Mouse (Mus musculus) limb, embryonic 11.5 days (tissue): ENCODE measurements around the gene Cd63. TPM values are rescaled to one million over a fixed set of nuclear protein-coding genes. Genes with fewer than 3 reads are reported as not detected.

ENCODE experiments used
- ATAC-seq: fragments of 200-750 bp; cut with Nextera tagmentation; 2 replicates; pipeline ENCODE4 v1.8.0; 2017; ENCODE audit warnings: low read depth; ENCODE audit not compliant: insufficient number of reproducible peaks, low FRiP score, low TSS enrichment
- DNase-seq: peaks from one replicate; pipeline ENCODE4 v3.0.0-alpha.2; 2015; ENCODE audit warnings: low spot score
- H3K27ac ChIP-seq: fragments of 300-500 bp; sonication (generic); replicated peaks from 2 replicates; pipeline ENCODE4 v1.5.1; 2014; ENCODE audit warnings: low read depth, mild to moderate bottlenecking, low read length
- H3K27me3 ChIP-seq: fragments of 300-500 bp; sonication (generic); 2 replicates; pipeline ENCODE4 v1.6.1; 2014; ENCODE audit warnings: mild to moderate bottlenecking, low read length, mixed read lengths; ENCODE audit not compliant: control insufficient read depth, insufficient read depth
- H3K36me3 ChIP-seq: fragments of 300-500 bp; sonication (generic); 2 replicates; pipeline ENCODE4 v1.6.1; 2014; ENCODE audit warnings: mild to moderate bottlenecking, low read length, moderate library complexity, mixed read lengths; ENCODE audit not compliant: control insufficient read depth, insufficient read depth
- H3K4me1 ChIP-seq: fragments of 300-500 bp; sonication (generic); 2 replicates; pipeline ENCODE4 v1.6.1; 2014; ENCODE audit warnings: low read length, mixed read lengths; ENCODE audit not compliant: control insufficient read depth, insufficient read depth
- H3K4me2 ChIP-seq: fragments of 300-500 bp; sonication (generic); 2 replicates; pipeline ENCODE4 v1.6.1; 2014; ENCODE audit warnings: low read depth, mild to moderate bottlenecking, moderate library complexity; ENCODE audit not compliant: severe bottlenecking
- H3K4me3 ChIP-seq: fragments of 300-500 bp; sonication (generic); 2 replicates; pipeline ENCODE4 v1.5.1; 2014; ENCODE audit warnings: low read depth, low read length
- H3K9ac ChIP-seq: fragments of 300-500 bp; sonication (generic); 2 replicates; pipeline ENCODE4 v1.6.1; 2014; ENCODE audit warnings: mild to moderate bottlenecking, low read length
- H3K9me3 ChIP-seq: fragments of 300-500 bp; sonication (generic); 2 replicates; pipeline ENCODE4 v1.6.1; 2016; ENCODE audit warnings: low read length; ENCODE audit not compliant: control insufficient read depth
- WGBS: fragments of 180-500 bp; shearing (Covaris S2); extraction: QIAGEN DNeasy Blood & Tissue Kit; methylation state at CpG from one replicate; pipeline ENCODE4 v1.1.7; 2014; 5-methylcytosine and 5-hydroxymethylcytosine counted together
- polyA plus RNA-seq: library from polyadenylated mRNA; unstranded; fragments of >200 nt; fragmentation: Nextera tagmentation; extraction: Ambion mirVana; gene quantifications from 2 replicates; pipeline ENCODE4 v1.2.1, GENCODE M21; 2014

Gene Cd63
- polyA plus RNA-seq, 1 experiment from 2014 or later, result 427 TPM

DNA sequence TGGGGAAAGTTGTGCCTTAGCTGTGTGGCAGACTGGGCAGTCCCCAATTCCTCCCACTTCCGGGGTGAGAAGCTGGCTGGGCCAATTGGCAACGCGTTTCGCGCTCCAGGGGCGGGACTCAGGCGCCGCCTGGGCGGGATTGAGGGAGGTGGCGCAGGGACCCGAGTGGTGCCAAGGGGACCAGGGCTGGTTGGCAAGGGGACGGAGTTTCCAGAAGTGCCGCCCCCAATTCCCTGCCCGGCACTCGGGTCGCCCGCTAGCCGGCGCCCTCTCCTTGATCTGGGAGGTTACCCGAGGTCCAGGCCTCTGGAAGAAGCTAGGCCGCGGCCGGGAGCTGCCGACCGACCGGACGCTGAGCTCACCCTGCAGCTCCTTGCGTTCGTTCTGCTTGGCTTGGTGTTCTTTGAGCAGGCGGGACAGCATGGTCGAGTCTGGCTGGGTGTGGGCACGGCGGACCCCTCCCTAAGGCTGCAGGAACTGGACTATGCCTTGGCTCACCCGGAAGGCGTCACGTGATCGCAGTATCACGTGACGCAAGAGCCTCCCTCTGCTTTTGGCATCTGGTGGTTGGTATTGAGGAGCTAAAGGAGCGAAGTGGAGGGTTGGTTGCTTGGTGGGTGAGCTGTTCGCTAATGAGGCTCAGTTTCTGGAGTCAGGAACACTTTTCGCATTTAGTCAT, 22.4 kb downstream of the Cd63 start:
- peak overlapping the region; percentile 83 for H3K4me3 ChIP-seq
- DNase-seq (peak; percentile 92), ATAC-seq (peak; percentile 83)
- H3K27ac ChIP-seq, result peak overlapping the region; percentile 70; the same call in 1 of the 2 replicates
- H3K27me3 ChIP-seq, result no peaks in the 10 kb centered on the region; the same call in 1 of the 2 replicates
- under 1% methylated on average over 42 of the region's 42 CpGs for WGBS
- H3K4me1 ChIP-seq, result peaks cover 21% of the 10 kb centered on the region
- no peaks in the 10 kb centered on the region for H3K36me3 ChIP-seq
- H3K9me3 ChIP-seq, result no peaks in the 10 kb centered on the region
- H3K4me2 ChIP-seq, result peak overlapping the region; percentile 72
- H3K9ac ChIP-seq, result peak overlapping the region; percentile 74

DNA sequence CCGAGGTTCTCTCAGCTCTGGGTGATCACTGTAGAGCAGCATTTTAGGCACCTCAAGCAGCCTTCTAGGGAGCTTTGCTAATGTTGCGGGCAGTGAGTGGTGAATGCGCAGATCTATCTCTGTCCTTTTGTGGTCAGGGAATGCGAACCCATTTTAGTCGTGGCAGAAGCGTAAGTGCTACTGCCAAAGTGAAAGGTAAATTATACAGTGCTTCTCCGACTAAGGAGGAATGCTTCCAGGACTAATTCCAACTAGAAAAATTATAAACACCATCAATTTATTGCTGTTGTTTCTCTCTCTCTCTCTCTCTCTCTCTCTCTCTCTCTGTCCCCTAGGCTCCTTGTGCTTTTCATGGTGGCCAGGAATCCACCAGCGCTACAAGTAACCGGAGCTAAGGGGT, 23.1 kb downstream of the Cd63 start, which contains the start of gene Bloc1s1:
Gene Bloc1s1, minus strand, starts transcription at position 101 of the 400 bp plus-strand sequence.
- peaks cover 21% of the 10 kb centered on the region for H3K4me1 ChIP-seq
- 67% methylated on average over 9 of the region's 9 CpGs for WGBS
- peak within 1 kb of the TSS; percentile 72 for H3K4me2 ChIP-seq
- H3K9ac ChIP-seq, result peak within 1 kb of the TSS; percentile 74
- H3K36me3 ChIP-seq, result no peaks in the 10 kb centered on the region
- H3K27ac ChIP-seq, result peak within 1 kb of the TSS; percentile 70; the same call in 1 of the 2 replicates
- peaks cover 3% of the 10 kb centered on the region; the same call in 1 of the 2 replicates for H3K27me3 ChIP-seq
- DNase-seq (no peak), ATAC-seq (no peak)
- H3K4me3 ChIP-seq, result peak within 1 kb of the TSS; percentile 83
- H3K9me3 ChIP-seq, result no peaks in the 10 kb centered on the region

DNA sequence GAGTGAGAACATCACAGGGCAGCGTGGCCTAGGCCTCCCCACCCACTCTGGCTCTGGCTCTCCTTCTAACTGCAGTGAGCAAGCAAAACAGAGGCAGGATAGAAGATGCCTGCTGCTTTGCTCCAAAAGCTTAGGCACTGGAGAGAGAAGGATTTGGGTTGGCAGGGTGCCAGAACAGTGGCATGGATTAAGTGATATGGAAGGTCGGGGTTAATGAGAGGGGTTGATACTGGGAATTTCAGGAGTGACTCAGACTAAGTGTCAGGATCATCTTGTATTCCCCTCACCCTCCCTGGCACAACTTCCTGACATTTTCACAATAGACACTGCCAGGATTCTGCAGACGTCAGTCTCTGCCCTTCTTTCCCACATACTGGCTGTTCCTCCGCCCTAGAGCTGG, 27.6 kb downstream of the Cd63 start:
- H3K9ac ChIP-seq, result no peak overlapping the region
- peaks cover 6% of the 10 kb centered on the region; the same call in 1 of the 2 replicates for H3K4me1 ChIP-seq
- H3K4me3 ChIP-seq, result no peak overlapping the region
- H3K9me3 ChIP-seq, result no peaks in the 10 kb centered on the region
- DNase-seq (no peak), ATAC-seq (no peak)
- no peak overlapping the region for H3K27ac ChIP-seq
- no peak overlapping the region for H3K4me2 ChIP-seq
- H3K27me3 ChIP-seq, result peaks cover 22% of the 10 kb centered on the region
- 42% methylated on average over 4 of the region's 4 CpGs for WGBS
- H3K36me3 ChIP-seq, result no peaks in the 10 kb centered on the region

DNA sequence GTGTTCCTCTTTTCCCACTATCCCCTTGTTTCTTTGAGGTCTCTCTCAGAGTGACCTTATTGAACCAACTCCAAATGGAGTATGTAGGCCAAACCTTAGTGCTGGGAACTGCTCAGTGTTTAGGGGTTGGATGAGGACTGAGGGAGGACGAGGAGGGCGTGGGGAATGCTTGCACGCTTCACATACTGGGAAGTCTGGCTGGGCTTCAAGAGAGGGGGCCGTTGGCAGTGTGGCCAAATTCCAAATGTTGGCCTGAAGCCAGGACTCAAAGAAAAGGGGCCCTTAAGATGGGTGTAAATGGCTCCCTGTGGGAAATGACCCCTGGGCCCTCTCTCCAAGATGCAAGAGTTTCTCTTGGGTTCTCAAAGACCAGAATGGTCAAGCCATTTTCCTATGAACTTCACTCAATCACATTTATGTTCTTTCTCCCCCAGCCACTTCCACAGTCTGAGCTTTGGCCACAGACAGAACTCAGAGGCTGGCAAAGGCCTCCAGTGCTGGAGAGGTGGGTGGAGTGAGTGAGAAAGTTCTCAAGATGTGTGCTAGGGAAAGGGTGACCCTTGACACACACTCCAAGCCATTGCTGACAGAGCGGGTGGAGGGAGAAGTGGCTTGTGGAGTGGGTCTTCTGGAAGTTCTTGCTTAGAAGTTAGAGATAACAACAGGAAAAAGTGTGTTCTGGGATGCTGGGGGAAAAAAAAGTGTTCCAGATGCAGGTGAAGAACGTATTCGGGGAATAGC, 29.0 kb downstream of the Cd63 start:
- no peak for DNase-seq
- no peak for ATAC-seq
- Histone ChIP-seq H3K27me3 (peaks cover 36% of the 10 kb centered on the region), H3K4me1 (peaks cover 4% of the 10 kb centered on the region; the same call in 1 of the 2 replicates), H3K27ac (no peak overlapping the region), H3K36me3 (no peaks in the 10 kb centered on the region), H3K4me3 (no peak overlapping the region), H3K9me3 (no peaks in the 10 kb centered on the region), H3K9ac (no peak overlapping the region), H3K4me2 (no peak overlapping the region)
- WGBS, result 70% methylated on average over 7 of the region's 7 CpGs

DNA sequence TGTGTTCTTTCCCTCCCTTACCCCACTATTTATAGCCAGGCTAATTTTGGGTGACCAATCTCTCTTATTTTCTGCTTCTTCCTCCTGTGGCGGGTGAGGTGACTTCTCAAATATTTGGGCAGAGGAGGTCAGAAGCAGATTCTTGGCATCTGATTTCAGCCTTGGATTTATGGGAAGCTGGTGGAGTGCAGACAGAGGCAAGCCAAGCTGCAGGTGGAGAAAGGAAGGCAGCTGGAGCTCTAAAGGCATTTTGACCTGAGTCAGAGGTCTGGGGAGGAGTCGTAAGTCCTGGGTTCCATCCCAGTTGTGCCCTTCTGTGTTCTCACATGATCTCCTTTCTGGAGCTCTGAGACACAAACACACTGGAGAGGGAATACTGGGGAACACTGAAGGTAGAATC, 30.7 kb downstream of the Cd63 start:
- 68% methylated on average over 2 of the region's 2 CpGs for WGBS
- ATAC-seq (no peak), DNase-seq (no peak)
- Histone ChIP-seq H3K9me3 (no peaks in the 10 kb centered on the region), H3K27me3 (peaks cover 50% of the 10 kb centered on the region), H3K4me1 (peaks cover 4% of the 10 kb centered on the region; the same call in 1 of the 2 replicates), H3K4me3 (no peak overlapping the region), H3K9ac (no peak overlapping the region), H3K4me2 (no peak overlapping the region), H3K36me3 (no peaks in the 10 kb centered on the region), H3K27ac (no peak overlapping the region)

DNA sequence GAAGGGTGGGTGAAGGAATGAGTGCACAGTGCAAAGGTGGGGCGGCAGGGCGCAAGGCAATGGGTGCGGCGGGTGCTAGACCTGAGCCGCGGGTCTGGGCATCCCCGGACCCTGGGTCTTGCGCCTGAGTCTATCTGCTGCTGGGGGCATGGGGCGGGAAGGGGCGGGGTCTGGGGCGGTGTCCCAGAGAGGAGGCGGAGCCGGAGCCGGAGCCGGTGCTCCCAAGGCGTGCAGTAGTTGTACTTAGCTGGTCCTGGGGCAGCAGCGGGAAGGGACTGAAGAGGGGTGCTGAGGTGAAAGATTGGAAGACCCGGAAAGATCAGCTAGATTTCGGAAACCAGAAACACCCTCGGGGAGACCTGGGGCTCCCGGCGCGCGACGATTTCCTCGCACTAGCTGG, 32.8 kb downstream of the Cd63 start, which contains the start of gene Itga7:
Gene Itga7, plus strand, starts transcription at position 245 of the 400 bp plus-strand sequence.
- Histone ChIP-seq H3K4me2 (peak within 1 kb of the TSS; percentile 78), H3K4me1 (peaks cover 4% of the 10 kb centered on the region; the same call in 1 of the 2 replicates), H3K36me3 (no peaks in the 10 kb centered on the region), H3K4me3 (peak within 1 kb of the TSS; percentile 39), H3K9ac (peak within 1 kb of the TSS; percentile 17; the same call in 1 of the 2 replicates), H3K27ac (no peak within 1 kb of the TSS), H3K9me3 (no peaks in the 10 kb centered on the region), H3K27me3 (peaks cover 48% of the 10 kb centered on the region)
- DNase-seq (peak; percentile 64), ATAC-seq (peak; percentile 80)
- 0% methylated on average over 26 of the region's 26 CpGs for WGBS

DNA sequence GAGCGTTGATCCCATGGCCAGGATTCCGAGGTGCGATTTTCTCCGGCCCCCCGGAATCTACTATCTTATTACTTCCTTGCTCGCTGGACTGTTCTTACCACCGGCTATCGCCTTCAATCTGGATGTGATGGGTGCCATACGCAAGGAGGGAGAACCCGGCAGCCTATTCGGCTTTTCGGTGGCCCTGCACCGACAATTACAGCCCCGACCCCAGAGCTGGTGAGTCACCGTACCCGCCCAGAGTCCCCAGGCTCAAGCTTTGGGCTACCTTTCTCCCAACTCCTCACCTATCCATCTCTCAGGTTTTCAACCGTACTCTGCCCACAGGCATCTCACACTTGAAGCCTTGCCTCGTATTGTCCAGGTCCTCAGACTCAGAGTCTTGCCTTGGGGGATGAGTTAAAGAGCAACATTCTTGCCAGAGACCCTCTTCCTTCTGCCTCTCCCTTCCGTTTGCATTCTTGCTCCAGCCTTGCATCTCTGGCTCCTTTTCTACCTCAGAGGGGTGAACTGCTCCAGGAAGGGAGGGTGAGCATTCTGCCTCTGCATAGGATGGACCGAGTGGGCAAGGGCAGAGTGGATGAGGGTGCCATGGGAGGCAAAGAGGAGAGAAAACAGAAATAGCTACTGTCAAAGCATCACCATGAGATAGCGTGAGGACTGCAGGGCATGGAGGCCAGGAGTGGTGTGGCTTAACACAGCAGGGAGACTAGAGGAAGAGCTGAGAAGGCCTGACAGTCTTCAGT, 33.4 kb downstream of the Cd63 start:
- 2% methylated on average over 21 of the region's 21 CpGs for WGBS

More for the DNA sequence above, 33.4 kb downstream of the Cd63 start:
- Histone ChIP-seq H3K4me3 (peak overlapping the region; percentile 39), H3K4me2 (peak overlapping the region; percentile 78), H3K36me3 (no peaks in the 10 kb centered on the region), H3K27ac (no peak overlapping the region), H3K9ac (no peak overlapping the region), H3K4me1 (peaks cover 4% of the 10 kb centered on the region; the same call in 1 of the 2 replicates), H3K9me3 (no peaks in the 10 kb centered on the region), H3K27me3 (peaks cover 45% of the 10 kb centered on the region)
- ATAC-seq, result peak; percentile 11; the same call in 1 of the 2 replicates
- no peak for DNase-seq
